Mouse (Mus musculus): ENCODE measurements around the gene Ifit3. TPM values are rescaled to one million over a fixed set of nuclear protein-coding genes. Genes with fewer than 3 reads are reported as not detected.
A peak's percentile ranks its signal among the peaks of the same experiment; 100 is the strongest.

Gene Ifit3
- polyA plus RNA-seq, 1 experiment from 2014 or later = 0.20 TPM

DNA sequence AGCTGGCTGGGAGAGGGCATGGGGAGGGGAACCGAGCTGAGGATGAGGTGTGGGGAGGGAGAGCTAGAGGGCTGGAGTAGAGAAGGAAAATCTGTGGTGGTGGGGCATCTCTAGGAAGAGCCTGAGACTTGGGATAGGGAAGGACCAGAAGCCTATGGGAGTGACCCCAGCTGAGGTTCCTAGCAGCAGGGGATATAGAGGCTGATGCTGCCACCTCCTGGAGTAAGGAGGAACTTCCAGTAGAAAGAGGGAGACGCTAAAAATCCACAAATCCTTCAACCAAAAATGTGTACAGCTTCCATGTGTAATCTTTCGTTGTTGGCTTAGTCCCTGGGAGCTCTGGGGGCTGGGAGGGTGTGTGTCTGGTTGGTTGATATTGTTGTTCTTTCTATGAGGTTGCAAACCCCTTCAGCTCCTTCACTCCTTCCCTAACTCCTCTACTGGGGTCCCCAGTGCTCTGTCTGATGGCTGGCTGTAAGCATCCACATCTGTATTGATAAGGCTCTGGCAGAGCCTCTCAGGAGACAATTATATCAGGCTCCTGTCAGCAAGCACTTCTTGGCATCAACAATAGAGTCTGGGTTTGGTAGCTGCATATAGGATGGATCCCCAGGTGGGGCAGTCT, 53.7 kb downstream of the Ifit3 start:
- no peaks in the 10 kb centered on the region for H3K4me1 ChIP-seq (replicated peaks)
- no peak overlapping the region for H3K4me3 ChIP-seq
- 17% methylated on average over 3 of the region's 3 CpGs for WGBS
- peak; percentile 47 for DNase-seq (ENCODE audit: low spot score)
- no peaks in the 10 kb centered on the region for H3K9me3 ChIP-seq
- H3K27ac ChIP-seq = no peak overlapping the region
- no peaks in the 10 kb centered on the region for H3K27me3 ChIP-seq (ENCODE audit: insufficient read depth, poor library complexity, severe bottlenecking)
- H3K36me3 ChIP-seq = no peaks in the 10 kb centered on the region

Other genes starting within 250 kb of the Ifit3 start
- 0.24 and 0.37 TPM in 2 replicates for gene Ch25h, start 108.4 kb upstream of the Ifit3 start, polyA plus RNA-seq (2016; fragmentation: Nextera tagmentation; extraction: Ambion mirVana)
- 21.9 and 23.2 TPM in 2 replicates for gene Lipa, start 56.1 kb upstream of the Ifit3 start, polyA plus RNA-seq (2016; fragmentation: Nextera tagmentation; extraction: Ambion mirVana)
- gene Ifit2, start 32.8 kb upstream of the Ifit3 start, polyA plus RNA-seq (2016; fragmentation: Nextera tagmentation; extraction: Ambion mirVana) = 2.1 and 4.3 TPM in 2 replicates
- gene Ifit1bl1, start 18.4 kb downstream of the Ifit3 start, polyA plus RNA-seq (2016; fragmentation: Nextera tagmentation; extraction: Ambion mirVana) = not detected in 2 replicates
- gene Ifit3b, start 24.4 kb downstream of the Ifit3 start, polyA plus RNA-seq (2016; fragmentation: Nextera tagmentation; extraction: Ambion mirVana) = not detected in 2 replicates
- 0.04 TPM in 1 of 2 replicates, not detected in the other for gene Ifit1bl2, start 57.2 kb downstream of the Ifit3 start, polyA plus RNA-seq (2016; fragmentation: Nextera tagmentation; extraction: Ambion mirVana)
- gene Ifit1, start 57.3 kb downstream of the Ifit3 start, polyA plus RNA-seq (2016; fragmentation: Nextera tagmentation; extraction: Ambion mirVana) = 0.16 TPM in 1 of 2 replicates, not detected in the other
- gene Slc16a12, start 163.8 kb downstream of the Ifit3 start, polyA plus RNA-seq (2016; fragmentation: Nextera tagmentation; extraction: Ambion mirVana) = 0.75 and 1.4 TPM in 2 replicates